Mouse (Mus musculus) monocyte, adult 5-6 weeks (primary cell): Measurements from ENCODE around the gene Cldn1. TPM values are rescaled to one million over a fixed set of nuclear protein-coding genes. Genes with fewer than 3 reads are reported as not detected.

Experiments used
- ATAC-seq: fragments of 153-309, 156-312 bp; replicated peaks from 2 replicates; pipeline ENCODE4 v1.8.0; 2017; ENCODE audit warnings: mild to moderate bottlenecking; ENCODE audit not compliant: low TSS enrichment, insufficient number of reproducible peaks, severe bottlenecking, poor library complexity, low FRiP score
- total RNA-seq: library from RNA; stranded (forward); fragments of 200-1000, 200-491, 200-594 nt; gene quantifications from 3 replicates; pipeline ENCODE4 v1.2.3, GENCODE M21; 2017

The Cldn1 gene
- 0.53 TPM in 1 of 3 replicates, not detected in the others for total RNA-seq

GRCm38 (mm10) chr16:26371325-26372053 lies at the start of gene Cldn1:
TSS of gene Cldn1 (minus strand) at chr16:26371841.
- peak; percentile 75 for ATAC-seq

- ATAC-seq: no peak
Observed at GRCm38 (mm10) chr16:26418616-26419015, 47.0 kb upstream of the Cldn1 start.

GRCm38 (mm10) chr16:26404070-26404469 lies 32.4 kb upstream of the Cldn1 start:
- ATAC-seq: no peak

GRCm38 (mm10) chr16:26400971-26401370 lies 29.3 kb upstream of the Cldn1 start:
- ATAC-seq: no peak

- ATAC-seq: no peak
Observed at GRCm38 (mm10) chr16:26400549-26400948, 28.9 kb upstream of the Cldn1 start.

- no peak for ATAC-seq
Observed at GRCm38 (mm10) chr16:26390936-26391335, 19.3 kb upstream of the Cldn1 start.

- ATAC-seq: no peak
Observed at GRCm38 (mm10) chr16:26386159-26386558, 14.5 kb upstream of the Cldn1 start.

- ATAC-seq: no peak
Observed at GRCm38 (mm10) chr16:26384112-26384649, 12.5 kb upstream of the Cldn1 start.

- no peak for ATAC-seq
Observed at GRCm38 (mm10) chr16:26377170-26377569, 5.5 kb upstream of the Cldn1 start.

- ATAC-seq: no peak
Observed at GRCm38 (mm10) chr16:26370127-26370526, 1.5 kb downstream of the Cldn1 start.

- no peak for ATAC-seq
Observed at GRCm38 (mm10) chr16:26369044-26369730, 2.5 kb downstream of the Cldn1 start.

GRCm38 (mm10) chr16:26368121-26368520 lies 3.5 kb downstream of the Cldn1 start:
- no peak for ATAC-seq

GRCm38 (mm10) chr16:26360694-26361093 lies 10.9 kb downstream of the Cldn1 start:
- no peak for ATAC-seq

- ATAC-seq: no peak
Observed at GRCm38 (mm10) chr16:26359619-26360018, 12.0 kb downstream of the Cldn1 start.

GRCm38 (mm10) chr16:26358898-26359297 lies 12.7 kb downstream of the Cldn1 start:
- no peak for ATAC-seq

GRCm38 (mm10) chr16:26357863-26358780 lies 13.5 kb downstream of the Cldn1 start:
- ATAC-seq: no peak

- ATAC-seq: no peak
Observed at GRCm38 (mm10) chr16:26355513-26355912, 16.1 kb downstream of the Cldn1 start.

GRCm38 (mm10) chr16:26350786-26351185 lies 20.9 kb downstream of the Cldn1 start:
- ATAC-seq: no peak

- ATAC-seq: peak; percentile 70; the same call in 1 of the 2 replicates
Observed at GRCm38 (mm10) chr16:26348809-26349208, 22.8 kb downstream of the Cldn1 start.
